ENCODE assay signal across 8 mouse cellular contexts in the genomic region with DNA sequence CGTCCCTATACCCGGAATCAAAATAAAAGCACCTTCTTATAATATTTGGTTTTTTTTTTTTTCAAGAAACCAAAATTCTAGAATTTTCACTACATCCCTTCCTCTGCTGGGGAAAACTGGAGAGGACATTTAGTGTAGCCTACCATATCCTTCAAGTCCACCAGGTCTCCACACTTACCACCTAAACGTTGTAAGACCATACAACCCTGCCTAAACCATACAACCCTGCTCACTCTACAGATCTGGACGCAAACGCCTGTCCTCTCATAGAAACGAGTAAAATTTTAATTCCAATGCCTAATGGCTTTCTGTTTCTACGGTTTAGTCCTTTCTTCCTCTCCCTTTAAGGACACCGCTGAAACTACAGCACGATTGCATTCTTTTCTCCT. TPM values are rescaled to one million over a fixed set of nuclear protein-coding genes. Genes with fewer than 3 reads are reported as not detected.
DNase-seq lines count a peak whose midpoint lies in the region; ATAC-seq and TF ChIP-seq lines count a peak whose summit lies in the region.

No protein-coding gene starts in this region.

- peak overlapping the region; percentile 64 for H3K4me2 ChIP-seq in kidney, embryonic 16.5 days (replicated peaks; ENCODE audit: low read depth, low read length)
- peak overlapping the region; percentile 41 for H3K4me2 ChIP-seq in embryonic facial prominence, embryonic 11.5 days (ENCODE audit: low read depth, low read length)
- peak overlapping the region; percentile 63 for H3K4me2 ChIP-seq in intestine, embryonic 15.5 days (replicated peaks)
- peak overlapping the region; percentile 58 for H3K4me2 ChIP-seq in midbrain, postnatal 0 days (ENCODE audit: low read depth, low read length, poor library complexity, severe bottlenecking)

- no peak for DNase-seq in kidney, adult 8-10 months
- DNase-seq in embryonic facial prominence, embryonic 11.5 days (ENCODE audit: low spot score), result no peak
- no peak for DNase-seq in midbrain, postnatal 0 days (ENCODE audit: low spot score)
- DNase-seq in layer of hippocampus, postnatal 14 days (ENCODE audit: low spot score in 2 of 2), result no peak
- no peak for DNase-seq in B cell, adult 2 months
- no peak for DNase-seq in cerebellum, adult 11 months

- H3K9ac ChIP-seq in kidney, embryonic 16.5 days (replicated peaks; ENCODE audit: low read length), result peak overlapping the region; percentile 83
- peak overlapping the region; percentile 72 for H3K9ac ChIP-seq in embryonic facial prominence, embryonic 11.5 days (replicated peaks; ENCODE audit: low read length)
- H3K9ac ChIP-seq in intestine, embryonic 15.5 days, result peak overlapping the region; percentile 51
- H3K9ac ChIP-seq in midbrain, postnatal 0 days (replicated peaks; ENCODE audit: low read length, poor library complexity, severe bottlenecking), result peak overlapping the region; percentile 77

- peak overlapping the region; percentile 82 for H3K4me3 ChIP-seq in kidney, embryonic 16.5 days (ENCODE audit: low read length)
- H3K4me3 ChIP-seq in embryonic facial prominence, embryonic 11.5 days (ENCODE audit: low read depth, low read length), result peak overlapping the region; percentile 61
- H3K4me3 ChIP-seq in intestine, embryonic 15.5 days (replicated peaks), result peak overlapping the region; percentile 68
- peak overlapping the region; percentile 74 for H3K4me3 ChIP-seq in midbrain, postnatal 0 days (ENCODE audit: low read depth, low read length)

- no peak for TF ChIP-seq CTCF in midbrain, postnatal 0 days (IDR thresholded peaks at IDR 0.05)

- 6% methylated on average over 9 of the region's 9 CpGs for WGBS in kidney, embryonic 16.5 days
- 17% methylated on average over 9 of the region's 9 CpGs for WGBS in embryonic facial prominence, embryonic 11.5 days
- 8% methylated on average over 9 of the region's 9 CpGs for WGBS in intestine, embryonic 15.5 days
- 14% methylated on average over 9 of the region's 9 CpGs for WGBS in midbrain, postnatal 0 days

- peaks cover 31% of the 10 kb centered on the region; the same call in 1 of the 2 replicates for H3K36me3 ChIP-seq in kidney, embryonic 16.5 days (ENCODE audit: insufficient read depth, low read length)
- peaks cover 2% of the 10 kb centered on the region; the same call in 1 of the 2 replicates for H3K36me3 ChIP-seq in embryonic facial prominence, embryonic 11.5 days (replicated peaks; ENCODE audit: control insufficient read depth, insufficient read depth, low read depth, low read length)
- no peaks in the 10 kb centered on the region for H3K36me3 ChIP-seq in intestine, embryonic 15.5 days
- H3K36me3 ChIP-seq in midbrain, postnatal 0 days (ENCODE audit: insufficient read depth, low read length), result no peaks in the 10 kb centered on the region

- peak overlapping the region; percentile 95 for H3K27ac ChIP-seq in kidney, embryonic 16.5 days (ENCODE audit: low read length)
- no peak overlapping the region for H3K27ac ChIP-seq in embryonic facial prominence, embryonic 11.5 days (replicated peaks; ENCODE audit: low read depth, low read length)
- H3K27ac ChIP-seq in intestine, embryonic 15.5 days, result peak overlapping the region; percentile 80
- H3K27ac ChIP-seq in midbrain, postnatal 0 days (ENCODE audit: low read depth, low read length), result peak overlapping the region; percentile 89

- H3K27me3 ChIP-seq in kidney, embryonic 16.5 days (ENCODE audit: insufficient read depth, low read length), result no peaks in the 10 kb centered on the region
- no peaks in the 10 kb centered on the region for H3K27me3 ChIP-seq in embryonic facial prominence, embryonic 11.5 days (ENCODE audit: control insufficient read depth, insufficient read depth, low read length)
- no peaks in the 10 kb centered on the region for H3K27me3 ChIP-seq in intestine, embryonic 15.5 days (replicated peaks)
- H3K27me3 ChIP-seq in midbrain, postnatal 0 days (ENCODE audit: insufficient read depth, low read length), result no peaks in the 10 kb centered on the region

- peak; percentile 50 for ATAC-seq in kidney, embryonic 16.5 days (ENCODE audit: low FRiP score, low TSS enrichment)
- no peak for ATAC-seq in embryonic facial prominence, embryonic 11.5 days (replicated peaks; ENCODE audit: insufficient number of reproducible peaks, low FRiP score, low TSS enrichment, low read depth)
- ATAC-seq in intestine, embryonic 15.5 days, result peak; percentile 53
- peak; percentile 52; the same call in 1 of the 2 replicates for ATAC-seq in midbrain, postnatal 0 days (ENCODE audit: low FRiP score)

- H3K4me1 ChIP-seq in kidney, embryonic 16.5 days (ENCODE audit: insufficient read depth, low read length), result peaks cover 5% of the 10 kb centered on the region
- H3K4me1 ChIP-seq in embryonic facial prominence, embryonic 11.5 days (ENCODE audit: control insufficient read depth, insufficient read depth, low read length), result no peaks in the 10 kb centered on the region
- H3K4me1 ChIP-seq in intestine, embryonic 15.5 days (replicated peaks), result no peaks in the 10 kb centered on the region; the same call in 1 of the 2 replicates
- H3K4me1 ChIP-seq in midbrain, postnatal 0 days (ENCODE audit: insufficient read depth, low read length), result 0 out of 2 replicates have a peak, but pooled peaks cover 3% of the 10 kb centered on the region

- peaks cover 32% of the 10 kb centered on the region for H3K9me3 ChIP-seq in kidney, embryonic 16.5 days (ENCODE audit: low read length)
- H3K9me3 ChIP-seq in embryonic facial prominence, embryonic 11.5 days (replicated peaks; ENCODE audit: control insufficient read depth, low read length), result peaks cover 3% of the 10 kb centered on the region
- peaks cover 3% of the 10 kb centered on the region; the same call in 1 of the 2 replicates for H3K9me3 ChIP-seq in intestine, embryonic 15.5 days
- H3K9me3 ChIP-seq in midbrain, postnatal 0 days (ENCODE audit: low read length), result peaks cover 6% of the 10 kb centered on the region; the same call in 1 of the 2 replicates

RNA-seq across cellular contexts. Expression of a gene that starts 0.6 kb away (rescaled TPM):
- polyA plus RNA-seq in kidney, embryonic 16.5 days (2015; fragmentation: Nextera tagmentation; extraction: Ambion mirVana), result 9.2 and 11.5 TPM in 2 replicates
- polyA plus RNA-seq in embryonic facial prominence, embryonic 11.5 days (2014; fragmentation: Nextera tagmentation; extraction: Ambion mirVana), result 17.1 and 19.3 TPM in 2 replicates
- polyA plus RNA-seq in intestine, embryonic 15.5 days (2015; fragmentation: Nextera tagmentation; extraction: Ambion mirVana), result 8.1 and 9.4 TPM in 2 replicates
- 49.2 and 66.7 TPM in 2 replicates for total RNA-seq in midbrain, postnatal 0 days (2014; rRNA removed)
- polyA plus RNA-seq in midbrain, postnatal 0 days (2015; fragmentation: Nextera tagmentation; extraction: Ambion mirVana), result 8.5 and 10.7 TPM in 2 replicates
- 10 to 100 TPM; 65.6 to 66.3 TPM for total RNA-seq in layer of hippocampus, postnatal 14 days (2021)

RNA-seq across cellular contexts. Expression of a gene that starts 18.6 kb away (rescaled TPM):
- not detected in 2 replicates for polyA plus RNA-seq in kidney, embryonic 16.5 days (2015; fragmentation: Nextera tagmentation; extraction: Ambion mirVana)
- not detected in 2 replicates for polyA plus RNA-seq in embryonic facial prominence, embryonic 11.5 days (2014; fragmentation: Nextera tagmentation; extraction: Ambion mirVana)
- polyA plus RNA-seq in intestine, embryonic 15.5 days (2015; fragmentation: Nextera tagmentation; extraction: Ambion mirVana), result not detected in 2 replicates
- 0.27 TPM in 1 of 2 replicates, not detected in the other for total RNA-seq in midbrain, postnatal 0 days (2014; rRNA removed)
- polyA plus RNA-seq in midbrain, postnatal 0 days (2015; fragmentation: Nextera tagmentation; extraction: Ambion mirVana), result 1.9 and 2.0 TPM in 2 replicates
- under 1 TPM; 0.37 to 0.64 TPM for total RNA-seq in layer of hippocampus, postnatal 14 days (2021)
